Mouse (Mus musculus) intestine, embryonic 15.5 days (tissue): Measurements from ENCODE around the gene 4930562C15Rik. TPM values are rescaled to one million over a fixed set of nuclear protein-coding genes. Genes with fewer than 3 reads are reported as not detected.

Source experiments
- ATAC-seq: fragments of 200-750 bp; cut with Nextera tagmentation; 2 replicates; pipeline ENCODE4 v1.8.0; 2017; ENCODE audit warnings: moderate TSS enrichment, moderate library complexity
- H3K27ac ChIP-seq: fragments of 300-500 bp; sonication (generic); 2 replicates; pipeline ENCODE4 v1.5.1; 2015; ENCODE audit warnings: mild to moderate bottlenecking, inconsistent platforms
- H3K27me3 ChIP-seq: fragments of 300-500 bp; sonication (generic); replicated peaks from 2 replicates; pipeline ENCODE4 v1.6.1; 2015; ENCODE audit warnings: inconsistent platforms
- H3K36me3 ChIP-seq: fragments of 300-500 bp; sonication (generic); 2 replicates; pipeline ENCODE4 v1.6.1; 2015; ENCODE audit warnings: inconsistent platforms
- H3K4me1 ChIP-seq: fragments of 300-500 bp; sonication (generic); replicated peaks from 2 replicates; pipeline ENCODE4 v1.6.1; 2015; ENCODE audit warnings: inconsistent platforms
- H3K4me2 ChIP-seq: fragments of 300-500 bp; sonication (generic); replicated peaks from 2 replicates; pipeline ENCODE4 v1.6.1; 2015; ENCODE audit warnings: mild to moderate bottlenecking, inconsistent platforms
- H3K4me3 ChIP-seq: fragments of 300-500 bp; sonication (generic); replicated peaks from 2 replicates; pipeline ENCODE4 v1.5.1; 2015; ENCODE audit warnings: inconsistent platforms
- H3K9ac ChIP-seq: fragments of 300-500 bp; sonication (generic); 2 replicates; pipeline ENCODE4 v1.6.1; 2015; ENCODE audit warnings: inconsistent platforms
- H3K9me3 ChIP-seq: fragments of 300-500 bp; sonication (generic); 2 replicates; pipeline ENCODE4 v1.6.1; 2016; ENCODE audit warnings: inconsistent platforms
- WGBS: fragments of 180-500 bp; shearing (Covaris S2); methylation state at CpG from one replicate; pipeline ENCODE4 v1.1.7; 2015; 5-methylcytosine and 5-hydroxymethylcytosine counted together
- polyA plus RNA-seq: library from polyadenylated mRNA; unstranded; fragments of >200 nt; fragmentation: Nextera tagmentation; extraction: Ambion mirVana; gene quantifications from 2 replicates; pipeline ENCODE4 v1.2.1, GENCODE M21; 2015

Gene 4930562C15Rik
- polyA plus RNA-seq, 1 experiment from 2014 or later, result 0.23 TPM

- Histone ChIP-seq H3K9ac (no peak overlapping the region), H3K27ac (no peak overlapping the region), H3K9me3 (no peaks in the 10 kb centered on the region), H3K4me3 (no peak overlapping the region), H3K4me1 (no peaks in the 10 kb centered on the region), H3K4me2 (no peak overlapping the region), H3K36me3 (peaks cover 8% of the 10 kb centered on the region; the same call in 1 of the 2 replicates), H3K27me3 (no peaks in the 10 kb centered on the region)
- ATAC-seq, result no peak
- 65% methylated on average over 7 of the region's 7 CpGs for WGBS
Observed at GRCm38 (mm10) chr16:4866101-4866695, 31.0 kb downstream of the 4930562C15Rik start.

GRCm38 (mm10) chr16:4870490-4870889 lies 35.3 kb downstream of the 4930562C15Rik start:
- Histone ChIP-seq H3K9me3 (no peaks in the 10 kb centered on the region), H3K9ac (no peak overlapping the region), H3K36me3 (peaks cover 17% of the 10 kb centered on the region; the same call in 1 of the 2 replicates), H3K4me3 (no peak overlapping the region), H3K27me3 (no peaks in the 10 kb centered on the region), H3K27ac (no peak overlapping the region), H3K4me1 (peaks cover 7% of the 10 kb centered on the region; the same call in 1 of the 2 replicates), H3K4me2 (no peak overlapping the region)
- WGBS, result 88% methylated on average over 5 of the region's 5 CpGs
- no peak for ATAC-seq

DNA sequence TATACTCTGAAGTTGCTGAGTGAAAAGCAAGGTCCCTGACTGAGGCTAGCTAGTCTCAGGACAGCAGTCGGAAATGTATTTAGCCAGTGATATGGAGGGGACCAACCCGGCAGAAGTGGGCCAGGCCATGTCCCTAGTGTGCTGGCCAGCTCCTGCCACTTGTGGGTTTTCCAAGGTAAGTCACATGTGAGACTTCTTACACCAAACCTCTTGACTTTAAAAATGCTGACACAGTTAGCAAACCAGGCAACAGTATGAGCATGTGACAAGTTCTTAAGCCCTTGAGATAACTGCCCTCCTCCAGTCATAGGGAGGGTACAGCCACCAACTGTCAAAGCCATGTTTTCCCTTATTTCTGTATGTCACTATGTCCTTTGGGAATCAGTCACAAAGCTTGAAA lies 36.7 kb downstream of the 4930562C15Rik start:
- Histone ChIP-seq H3K4me3 (no peak overlapping the region), H3K4me2 (no peak overlapping the region), H3K9me3 (no peaks in the 10 kb centered on the region), H3K27ac (no peak overlapping the region), H3K27me3 (no peaks in the 10 kb centered on the region), H3K4me1 (peaks cover 21% of the 10 kb centered on the region), H3K9ac (no peak overlapping the region), H3K36me3 (peaks cover 26% of the 10 kb centered on the region; the same call in 1 of the 2 replicates)
- ATAC-seq, result no peak
- 87% methylated on average over 2 of the region's 2 CpGs for WGBS

DNA sequence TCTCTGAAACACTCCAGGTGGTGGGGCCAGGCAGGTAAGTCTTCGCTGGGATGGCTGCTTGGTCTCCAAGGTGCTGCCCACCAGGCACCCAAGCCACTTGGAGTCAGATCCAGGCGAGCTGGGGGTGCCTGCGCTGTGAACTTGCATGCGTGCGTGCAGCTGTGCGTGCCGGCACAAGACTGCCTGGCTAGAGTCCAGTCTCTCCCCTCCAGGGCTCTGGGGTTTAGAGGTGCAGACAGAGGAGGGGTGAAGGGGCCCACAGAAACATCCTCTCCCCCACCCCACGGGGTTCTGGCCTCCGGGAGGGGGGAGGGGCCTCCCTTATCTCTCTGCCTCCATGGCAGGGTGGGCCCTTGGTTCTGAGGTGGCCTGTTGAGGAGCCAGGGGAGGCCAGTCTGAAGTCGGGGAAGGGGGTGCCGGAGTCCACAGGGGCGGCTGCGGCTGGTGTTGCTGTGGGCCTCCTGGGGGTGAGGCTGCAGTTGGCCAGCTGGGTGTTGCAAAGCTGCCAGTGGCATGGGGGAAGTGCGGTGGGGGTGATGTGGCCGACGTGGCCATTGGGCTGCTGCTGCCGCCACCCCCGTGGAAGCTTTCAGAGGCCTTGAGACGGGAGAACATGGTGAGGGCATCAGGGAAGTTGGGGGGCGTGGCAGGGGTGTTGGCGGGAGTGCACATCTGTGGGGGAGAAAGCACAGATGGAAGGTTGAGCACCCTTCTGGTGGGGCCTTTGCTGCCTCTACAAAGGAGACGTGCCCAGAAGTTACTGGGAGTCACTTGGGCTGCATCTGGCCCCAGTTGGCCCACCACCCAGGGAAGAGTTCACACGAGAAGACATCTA lies 40.2 kb downstream of the 4930562C15Rik start:
- WGBS, result 78% methylated on average over 23 of the region's 23 CpGs
- no peak overlapping the region for H3K27ac ChIP-seq
- H3K9me3 ChIP-seq, result no peaks in the 10 kb centered on the region
- no peak for ATAC-seq
- peaks cover 37% of the 10 kb centered on the region for H3K4me1 ChIP-seq
- peaks cover 18% of the 10 kb centered on the region; the same call in 1 of the 2 replicates for H3K36me3 ChIP-seq
- H3K4me2 ChIP-seq, result no peak overlapping the region
- no peaks in the 10 kb centered on the region for H3K27me3 ChIP-seq
- no peak overlapping the region for H3K9ac ChIP-seq
- no peak overlapping the region for H3K4me3 ChIP-seq

DNA sequence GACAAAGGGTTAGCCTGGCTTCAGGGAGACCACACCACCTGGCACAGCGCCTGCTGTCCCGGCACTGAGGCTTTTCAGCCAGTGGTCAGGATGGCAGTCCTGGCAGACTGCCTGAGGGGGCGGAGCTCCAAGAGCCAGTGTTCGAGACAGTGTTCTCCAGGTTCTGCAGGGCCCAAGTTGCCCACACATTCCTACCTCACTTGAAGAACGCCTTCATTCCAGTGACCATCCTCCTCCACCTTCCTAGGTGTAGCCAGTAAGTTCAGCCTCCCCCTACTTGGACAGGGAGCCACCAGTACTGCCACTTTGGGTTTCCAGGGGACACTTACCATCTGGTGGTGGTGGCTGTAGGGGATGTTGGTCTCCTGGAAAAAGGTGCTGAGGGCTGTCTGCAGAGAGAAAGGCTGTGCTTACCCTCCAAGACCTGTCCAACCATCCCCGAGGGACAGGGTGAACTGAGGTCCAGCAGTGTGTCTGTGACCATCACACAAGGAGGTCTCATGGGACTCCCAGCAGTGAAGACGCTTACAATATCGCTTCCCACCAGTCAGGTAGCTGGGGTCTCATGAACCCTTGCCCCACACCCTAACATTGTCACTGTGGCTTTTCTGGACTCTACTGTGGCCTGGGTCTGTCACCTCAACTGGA lies 40.9 kb downstream of the 4930562C15Rik start:
- Histone ChIP-seq H3K4me1 (peaks cover 37% of the 10 kb centered on the region), H3K36me3 (peaks cover 18% of the 10 kb centered on the region; the same call in 1 of the 2 replicates), H3K9ac (no peak overlapping the region), H3K4me2 (no peak overlapping the region), H3K27ac (no peak overlapping the region), H3K9me3 (no peaks in the 10 kb centered on the region), H3K4me3 (no peak overlapping the region), H3K27me3 (no peaks in the 10 kb centered on the region)
- ATAC-seq, result no peak
- 70% methylated on average over 8 of the region's 8 CpGs for WGBS

DNA sequence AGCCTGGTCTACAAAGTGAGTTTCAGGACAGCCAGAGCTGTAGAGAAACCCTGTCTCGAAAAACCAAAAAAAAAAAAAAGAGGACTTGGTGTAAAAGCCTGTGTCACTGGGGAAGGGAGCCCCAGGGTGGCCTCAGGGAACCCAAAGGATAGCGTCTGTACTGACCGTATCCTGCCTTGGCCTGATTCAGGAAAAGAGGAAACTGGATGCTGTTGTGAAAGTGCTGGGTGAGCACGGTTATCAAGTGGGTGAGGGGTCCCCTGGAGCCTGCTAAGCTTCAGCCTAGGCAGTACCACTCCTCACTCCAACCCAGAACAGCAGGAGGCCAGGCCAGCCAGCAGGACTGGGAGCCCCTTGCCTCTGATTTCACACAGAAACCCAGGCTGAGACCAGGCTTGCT lies 42.0 kb downstream of the 4930562C15Rik start:
- peak overlapping the region; percentile 23; the same call in 1 of the 2 replicates for H3K9ac ChIP-seq
- H3K4me1 ChIP-seq, result peaks cover 47% of the 10 kb centered on the region
- ATAC-seq, result no peak
- H3K9me3 ChIP-seq, result no peaks in the 10 kb centered on the region
- 87% methylated on average over 4 of the region's 4 CpGs for WGBS
- H3K36me3 ChIP-seq, result peaks cover 18% of the 10 kb centered on the region; the same call in 1 of the 2 replicates
- H3K4me2 ChIP-seq, result peak overlapping the region; percentile 71
- H3K27ac ChIP-seq, result peak overlapping the region; percentile 98
- H3K27me3 ChIP-seq, result no peaks in the 10 kb centered on the region
- no peak overlapping the region for H3K4me3 ChIP-seq

GRCm38 (mm10) chr16:4877701-4878100 lies 42.5 kb downstream of the 4930562C15Rik start:
- Histone ChIP-seq H3K9ac (peak overlapping the region; percentile 69; the same call in 1 of the 2 replicates), H3K27ac (peak overlapping the region; percentile 98), H3K4me3 (peak overlapping the region; percentile 83), H3K36me3 (peaks cover 18% of the 10 kb centered on the region; the same call in 1 of the 2 replicates), H3K4me2 (peak overlapping the region; percentile 71), H3K27me3 (no peaks in the 10 kb centered on the region), H3K4me1 (peaks cover 47% of the 10 kb centered on the region), H3K9me3 (no peaks in the 10 kb centered on the region)
- WGBS, result 54% methylated on average over 3 of the region's 3 CpGs
- ATAC-seq, result no peak

DNA sequence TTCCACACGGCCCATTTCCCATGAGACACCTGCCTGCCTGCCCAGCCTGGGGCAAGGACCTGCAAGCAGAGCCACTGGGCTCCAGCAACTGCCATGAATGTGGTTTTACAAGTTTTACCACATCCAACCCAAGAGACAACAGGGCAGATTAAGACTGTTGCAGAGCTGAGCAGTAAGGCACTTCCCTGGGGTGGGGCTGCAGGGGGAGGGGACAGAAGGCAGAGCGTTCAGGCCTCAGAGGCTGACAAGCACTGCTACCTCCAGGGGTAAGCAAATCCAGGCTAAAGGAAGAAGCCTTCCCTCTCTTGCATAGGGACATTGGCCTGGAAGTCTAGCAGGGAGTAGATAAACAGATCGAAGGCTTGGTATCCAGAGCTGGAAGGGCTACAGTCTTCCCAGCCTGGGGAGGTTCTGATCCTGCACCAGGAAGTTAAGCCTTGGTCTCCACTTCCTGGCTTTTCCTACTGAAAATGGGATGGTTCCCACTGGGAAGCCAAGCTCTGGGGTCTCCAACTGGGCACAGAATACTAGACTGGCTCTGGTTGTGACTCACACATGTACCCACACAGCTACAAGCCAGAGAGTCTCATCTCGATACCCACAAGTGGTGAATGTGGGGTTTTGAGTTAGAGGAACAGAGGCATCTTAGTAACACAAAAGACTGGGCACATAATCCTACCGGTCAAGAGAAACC lies 43.1 kb downstream of the 4930562C15Rik start:
- no peaks in the 10 kb centered on the region for H3K9me3 ChIP-seq
- peak overlapping the region; percentile 71 for H3K4me2 ChIP-seq
- peak overlapping the region; percentile 69 for H3K9ac ChIP-seq
- H3K4me1 ChIP-seq, result peaks cover 47% of the 10 kb centered on the region
- H3K27ac ChIP-seq, result peak overlapping the region; percentile 98
- WGBS, result 14% methylated on average over 5 of the region's 5 CpGs
- H3K36me3 ChIP-seq, result peaks cover 16% of the 10 kb centered on the region; the same call in 1 of the 2 replicates
- no peaks in the 10 kb centered on the region for H3K27me3 ChIP-seq
- H3K4me3 ChIP-seq, result peak overlapping the region; percentile 83
- ATAC-seq, result peak; percentile 52

- H3K4me2 ChIP-seq, result peak overlapping the region; percentile 71
- 1% methylated on average over 53 of the region's 54 CpGs for WGBS
Observed at GRCm38 (mm10) chr16:4879101-4879707, 44.0 kb downstream of the 4930562C15Rik start.

DNA sequence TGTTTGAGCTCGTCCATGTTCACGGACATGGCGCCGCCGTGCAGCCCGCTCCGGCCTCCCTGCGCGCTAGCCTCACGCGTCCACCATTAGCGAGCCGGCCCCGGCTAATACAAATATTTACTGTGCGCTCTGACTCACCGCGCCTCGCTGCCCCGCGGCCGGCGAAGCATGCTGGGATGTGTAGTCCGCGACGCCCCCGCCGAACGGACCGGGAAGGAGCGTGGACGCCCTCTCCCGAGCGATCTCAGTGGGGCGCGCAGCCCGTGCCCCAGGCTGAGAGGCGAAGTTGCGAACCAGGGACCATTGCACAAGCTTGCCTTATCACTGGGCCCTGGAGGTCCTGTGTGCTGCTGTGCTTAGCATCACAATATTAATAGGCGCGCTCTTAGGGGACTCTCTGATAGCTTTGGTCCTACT lies 44.5 kb downstream of the 4930562C15Rik start:
- H3K27me3 ChIP-seq, result no peaks in the 10 kb centered on the region
- WGBS, result under 1% methylated on average over 40 of the region's 40 CpGs
- peak overlapping the region; percentile 71 for H3K4me2 ChIP-seq
- peaks cover 44% of the 10 kb centered on the region for H3K4me1 ChIP-seq
- peak overlapping the region; percentile 83 for H3K4me3 ChIP-seq
- no peaks in the 10 kb centered on the region for H3K9me3 ChIP-seq
- peak overlapping the region; percentile 69 for H3K9ac ChIP-seq
- H3K27ac ChIP-seq, result peak overlapping the region; percentile 98
- H3K36me3 ChIP-seq, result peaks cover 12% of the 10 kb centered on the region; the same call in 1 of the 2 replicates
- ATAC-seq, result peak; percentile 78

More at GRCm38 (mm10) chr16:4879101-4879707, 44.0 kb downstream of the 4930562C15Rik start:
- Histone ChIP-seq H3K27me3 (no peaks in the 10 kb centered on the region), H3K4me3 (peak overlapping the region; percentile 83), H3K27ac (peak overlapping the region; percentile 98), H3K9ac (peak overlapping the region; percentile 69), H3K36me3 (peaks cover 12% of the 10 kb centered on the region; the same call in 1 of the 2 replicates), H3K9me3 (no peaks in the 10 kb centered on the region), H3K4me1 (peaks cover 44% of the 10 kb centered on the region)
- peak; percentile 19 for ATAC-seq

DNA sequence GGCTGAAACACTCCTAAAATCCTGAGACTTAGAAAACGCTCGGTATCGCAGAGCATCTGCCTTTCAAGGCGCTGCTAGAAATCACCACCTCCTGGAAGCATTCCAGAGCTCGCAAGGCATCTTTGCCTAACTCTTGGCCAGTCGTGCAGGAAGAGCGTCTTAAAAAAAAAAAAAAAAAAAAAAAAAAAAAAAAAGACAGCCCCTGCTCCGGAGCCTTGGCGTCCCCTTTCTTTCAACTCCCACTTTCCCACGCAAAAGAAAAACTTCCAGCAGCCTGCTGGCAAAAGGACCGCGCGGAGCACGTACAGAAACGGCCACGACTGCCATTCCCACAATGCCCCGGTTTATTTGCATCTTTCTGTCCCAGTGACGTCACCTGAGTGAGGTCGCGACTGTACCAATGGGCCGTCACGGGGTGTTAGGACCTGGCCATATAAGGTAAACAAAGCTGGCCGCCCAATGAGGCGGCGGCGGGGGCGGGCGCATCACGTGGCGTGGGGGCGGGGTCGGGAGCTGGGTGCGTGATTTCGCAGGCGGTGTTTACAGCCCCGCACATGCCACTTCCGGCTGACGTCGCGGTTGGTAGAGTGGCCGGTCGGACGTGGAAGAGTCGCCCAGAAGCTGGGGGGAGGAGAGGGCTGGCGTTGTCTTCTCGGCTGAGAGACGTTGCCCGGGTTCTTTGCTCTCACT lies 45.1 kb downstream of the 4930562C15Rik start, which contains the start of gene Ubald1:
Gene Ubald1 (minus strand): TSS at position 180 of the 690 bp plus-strand sequence.
- WGBS, result under 1% methylated on average over 48 of the region's 48 CpGs
- H3K4me3 ChIP-seq, result peak within 1 kb of the TSS; percentile 83
- H3K9me3 ChIP-seq, result no peaks in the 10 kb centered on the region
- H3K27me3 ChIP-seq, result no peaks in the 10 kb centered on the region
- ATAC-seq, result peak; percentile 84
- H3K4me2 ChIP-seq, result peak within 1 kb of the TSS; percentile 77
- H3K4me1 ChIP-seq, result peaks cover 42% of the 10 kb centered on the region
- peak within 1 kb of the TSS; percentile 70 for H3K9ac ChIP-seq
- H3K36me3 ChIP-seq, result peaks cover 9% of the 10 kb centered on the region; the same call in 1 of the 2 replicates
- peak within 1 kb of the TSS; percentile 98 for H3K27ac ChIP-seq
